Mouse (Mus musculus) cerebellum, adult 8-10 months (tissue): Measurements from ENCODE around the gene Fgd2.
A peak's percentile ranks its signal among the peaks of the same experiment; 100 is the strongest.
"Not testable (repeated sequence)": the region's sequence is repeated elsewhere in the genome, so short reads cannot be mapped to it uniquely, and the experiment has no call there.

Experiments
- DNase-seq: peaks from one replicate; pipeline ENCODE4 v3.0.0; 2022

The Fgd2 gene

DNA sequence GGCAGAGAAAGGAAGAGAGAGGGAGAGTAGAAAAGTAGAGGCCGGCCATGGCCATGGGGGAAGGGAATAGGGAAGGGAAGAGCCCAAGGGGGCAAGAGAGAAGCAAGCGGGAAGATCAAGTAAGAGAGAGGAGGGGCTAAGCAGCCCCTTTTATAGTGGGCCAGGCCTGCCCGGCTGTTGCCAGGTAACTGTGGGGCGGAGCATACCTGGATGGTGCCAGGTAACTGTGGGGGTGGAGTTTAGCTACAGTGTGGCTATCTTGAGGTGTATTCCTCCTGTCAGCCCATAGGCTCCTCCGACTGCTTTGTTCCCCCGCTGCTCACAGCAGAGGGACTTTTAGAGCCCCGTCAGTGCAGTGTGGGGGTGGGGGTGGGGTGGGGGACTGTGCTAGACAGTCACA, 8.0 kb downstream of the Fgd2 start:
- no peak for DNase-seq

GRCm38 (mm10) chr17:29370984-29371723, 10.4 kb downstream of the Fgd2 start:
- DNase-seq, result peak; percentile 95

DNA sequence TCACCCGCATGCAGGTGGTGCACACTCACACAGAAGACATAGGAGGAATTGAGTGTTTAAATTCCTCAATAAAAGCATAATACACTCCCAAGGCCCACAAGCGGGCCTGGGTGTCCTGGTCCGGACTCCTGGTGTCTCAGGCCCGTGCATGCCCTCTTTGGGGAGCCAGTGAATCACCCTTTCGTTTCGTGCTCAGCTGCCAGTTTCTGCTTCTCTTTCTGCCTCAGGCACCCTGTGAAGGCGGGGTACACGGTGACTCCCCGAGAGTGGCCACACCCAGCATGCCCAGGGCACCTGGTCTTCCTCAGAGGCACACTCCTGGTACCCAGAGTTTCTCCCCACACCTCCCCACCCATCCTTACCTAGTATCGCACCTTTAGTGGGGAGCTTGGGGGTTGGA, 15.2 kb downstream of the Fgd2 start:
- no peak for DNase-seq

- no peak for DNase-seq
These were observed 17.3 kb downstream of the Fgd2 start for GRCm38 (mm10) chr17:29378056-29378455.

- DNase-seq, result no peak
These were observed 19.5 kb downstream of the Fgd2 start for GRCm38 (mm10) chr17:29380241-29380640.

GRCm38 (mm10) chr17:29381472-29381871, 20.8 kb downstream of the Fgd2 start:
- peak; percentile 50 for DNase-seq

- no peak for DNase-seq
These were observed 21.7 kb downstream of the Fgd2 start for GRCm38 (mm10) chr17:29382417-29382816.

DNA sequence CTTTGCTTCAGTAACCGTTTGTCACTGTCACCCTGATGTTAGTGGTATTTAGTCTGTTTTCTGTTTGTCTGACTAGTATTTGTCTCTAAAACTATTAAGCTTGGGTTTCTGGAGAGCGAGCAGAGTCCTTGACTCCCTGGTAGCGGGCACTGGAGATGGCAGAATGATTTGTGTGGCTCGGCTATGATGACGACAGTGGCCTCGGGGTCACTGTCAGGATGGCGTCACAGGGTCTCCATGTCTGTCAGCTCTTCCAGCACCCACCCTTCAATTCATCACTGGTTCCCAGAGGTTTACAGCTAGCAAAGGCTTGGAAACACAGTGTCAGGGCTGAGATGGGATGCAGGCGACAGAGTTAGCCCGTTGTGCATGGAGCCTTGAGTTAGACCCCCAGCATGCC, 23.2 kb downstream of the Fgd2 start:
- no peak for DNase-seq

DNA sequence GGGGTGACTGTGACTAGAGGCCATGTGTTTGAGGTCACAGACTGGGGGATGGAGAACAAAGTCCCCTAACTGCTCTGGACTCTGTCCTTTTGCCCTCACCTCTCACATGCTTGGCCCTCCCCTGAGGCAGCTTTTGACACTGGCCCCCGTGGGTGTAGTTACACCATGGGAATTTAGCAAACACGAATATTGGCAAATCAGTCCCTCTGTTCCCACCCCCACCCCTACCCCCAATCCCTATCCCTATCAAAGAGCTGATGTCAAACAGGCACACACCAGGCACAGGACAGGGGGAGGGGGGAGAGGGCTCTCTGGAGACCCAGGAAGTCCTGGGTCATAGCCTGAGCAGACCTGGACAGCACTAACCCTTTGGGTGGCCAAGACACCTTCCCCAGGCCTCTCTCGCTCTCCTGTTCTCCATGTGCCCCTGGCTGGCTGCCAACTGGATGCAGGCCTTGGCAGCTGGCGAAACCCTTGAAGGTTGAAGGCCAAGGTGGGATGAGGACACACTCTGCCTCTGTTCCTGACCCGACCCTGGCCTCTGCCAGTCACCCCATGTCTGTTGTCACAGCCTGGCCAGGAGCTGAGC, 24.2 kb downstream of the Fgd2 start:
- no peak for DNase-seq

DNA sequence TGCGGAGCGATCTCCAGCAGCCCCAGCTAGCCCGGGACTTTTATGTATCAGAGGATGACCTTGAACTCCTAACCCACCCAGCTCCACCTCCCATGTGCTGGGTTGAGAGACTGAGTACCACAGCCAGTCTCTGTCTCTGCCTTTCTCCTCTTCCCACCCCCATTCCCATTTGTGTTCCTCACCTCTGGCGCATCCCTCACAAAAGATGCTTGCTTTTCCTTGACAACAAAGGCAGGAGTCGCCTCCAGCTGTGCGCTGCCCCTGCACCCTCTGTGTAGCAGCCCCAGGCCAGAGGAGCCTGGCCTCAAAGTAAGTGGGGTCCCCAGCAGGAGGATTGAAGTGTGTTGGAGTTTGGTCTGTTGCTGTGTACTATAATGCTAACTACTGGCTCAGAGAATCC, 25.0 kb downstream of the Fgd2 start:
- no peak for DNase-seq

GRCm38 (mm10) chr17:29388978-29389377, 28.3 kb downstream of the Fgd2 start:
- DNase-seq, result no peak

DNA sequence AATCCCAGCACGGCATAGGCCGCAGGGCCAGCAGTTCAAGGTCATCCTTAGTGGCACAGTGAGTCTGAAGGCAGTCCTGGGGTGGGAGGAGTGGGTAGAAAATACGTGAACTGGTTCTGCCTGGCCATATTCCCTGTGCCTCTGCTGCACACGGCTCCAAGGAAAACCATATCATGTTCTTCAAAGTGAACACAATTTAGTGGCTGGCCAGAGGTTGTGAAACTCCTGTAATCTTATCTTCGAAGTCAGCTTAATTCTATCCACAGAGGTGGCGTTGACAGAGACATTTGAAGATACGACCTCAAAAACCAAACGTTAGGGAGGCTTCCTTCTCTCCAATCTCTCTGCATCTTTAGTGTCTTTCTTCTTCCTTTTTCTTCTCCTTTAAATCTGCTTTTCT, 30.6 kb downstream of the Fgd2 start:
- DNase-seq, result no peak

DNA sequence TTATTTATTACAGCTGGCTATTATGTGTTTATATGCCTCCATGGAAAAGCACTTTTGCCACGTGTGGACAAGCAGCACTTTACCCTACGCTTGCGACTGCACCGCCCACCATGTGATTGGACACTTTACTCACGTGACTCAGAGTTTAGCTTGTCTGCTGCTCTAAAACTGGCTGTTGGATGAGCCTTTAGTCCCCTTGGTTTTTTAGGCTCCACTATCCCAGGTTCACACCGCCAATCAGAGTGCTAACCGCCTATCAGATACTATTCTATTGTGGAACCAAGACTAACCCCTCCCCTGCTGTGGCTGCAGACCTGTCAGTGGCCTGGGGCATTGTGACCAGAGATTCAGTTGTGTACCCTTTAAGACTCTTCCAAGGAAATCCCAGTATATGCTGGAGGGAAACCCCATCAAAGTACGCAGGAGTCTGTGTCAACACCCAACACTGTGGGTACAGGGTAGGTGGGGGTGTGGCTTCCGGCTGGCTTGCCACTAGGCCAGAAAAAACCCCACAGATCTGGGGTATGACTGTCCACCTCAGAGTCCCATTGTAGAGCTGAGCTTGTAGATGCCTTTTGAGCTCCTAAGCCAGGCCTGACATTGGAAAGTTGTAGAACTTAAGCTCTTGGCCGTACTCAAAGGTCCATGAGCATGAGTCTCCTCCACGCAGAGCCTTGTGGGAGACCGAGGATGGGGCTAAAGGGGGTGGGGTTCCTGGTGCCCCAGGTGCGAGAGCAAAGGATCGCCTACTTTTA, 32.8 kb downstream of the Fgd2 start:
- no peak for DNase-seq

DNA sequence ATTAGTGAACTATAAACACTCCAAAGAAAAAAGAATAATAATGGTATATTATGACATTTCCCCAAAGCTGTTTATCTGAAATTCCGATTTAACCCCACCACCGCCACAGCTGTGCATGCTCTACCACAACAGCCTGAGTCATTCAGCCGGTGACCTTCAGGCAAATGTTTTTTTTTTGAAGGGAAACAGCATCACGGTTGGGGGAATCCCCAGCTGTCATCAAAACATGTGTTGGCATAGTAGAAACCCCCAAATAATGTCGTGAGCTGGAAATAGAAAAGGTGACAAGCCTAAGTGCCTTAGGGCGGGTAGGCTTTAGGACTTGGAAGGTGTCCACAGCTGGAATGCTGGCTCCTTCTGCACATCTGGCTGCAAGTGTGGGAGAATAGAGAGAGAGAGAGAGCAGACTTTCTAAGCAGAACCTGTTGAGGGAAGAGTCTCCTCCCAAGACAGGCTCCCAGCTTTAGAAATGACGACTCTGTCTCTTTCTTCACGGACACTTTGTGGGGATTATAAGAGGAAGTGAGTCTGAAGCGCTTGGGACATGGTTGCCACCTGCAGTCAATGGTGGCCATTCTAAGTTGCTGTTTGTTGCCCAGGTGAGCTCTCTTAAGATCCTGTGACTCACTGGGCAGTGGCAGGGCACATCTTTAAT, 33.5 kb downstream of the Fgd2 start:
- no peak for DNase-seq

DNA sequence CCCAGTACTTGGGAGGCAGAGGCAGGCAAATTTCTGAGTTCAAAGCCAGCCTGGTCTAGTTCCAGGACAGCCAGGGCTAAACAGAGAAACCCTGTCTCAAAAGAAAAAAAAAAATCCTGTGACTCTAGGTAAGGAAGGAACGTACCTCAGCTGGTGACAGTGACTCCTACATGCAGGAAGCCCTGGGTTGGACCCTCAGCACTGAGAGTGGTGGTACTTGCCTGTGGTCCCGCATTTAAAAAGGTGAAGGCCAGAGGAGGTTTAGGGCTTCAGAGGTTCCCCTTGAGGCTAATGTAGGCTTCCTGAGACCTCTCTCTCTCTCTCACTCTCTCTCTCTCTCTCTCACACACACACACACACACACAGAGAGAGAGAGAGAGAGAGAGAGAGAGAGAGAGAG, 34.0 kb downstream of the Fgd2 start:
- DNase-seq, result not testable (repeated sequence)

GRCm38 (mm10) chr17:29395381-29395780, 34.7 kb downstream of the Fgd2 start:
- DNase-seq, result no peak

- DNase-seq, result no peak
These were observed 35.5 kb downstream of the Fgd2 start for GRCm38 (mm10) chr17:29396056-29396799.

DNA sequence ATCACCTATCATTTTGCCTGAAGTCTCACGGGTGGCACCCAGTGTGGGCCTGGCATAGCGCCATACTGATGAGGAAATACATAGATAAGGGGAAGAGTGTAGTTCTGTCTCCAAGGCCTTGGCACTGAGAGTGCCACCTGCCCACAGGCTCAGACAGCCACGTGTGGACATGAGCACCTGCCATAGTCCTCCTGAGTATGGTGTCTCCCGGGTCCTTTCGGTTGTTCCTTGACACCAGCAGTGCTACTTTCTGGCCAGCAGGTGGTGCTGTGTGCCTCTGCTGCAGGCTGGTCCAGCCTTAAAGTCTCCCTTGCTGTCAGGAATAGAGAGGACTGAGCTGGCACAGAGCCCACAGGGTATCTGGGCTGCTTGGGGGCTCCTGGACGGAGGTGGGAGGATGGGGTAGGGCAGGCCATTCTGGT, 36.1 kb downstream of the Fgd2 start:
- peak; percentile 80 for DNase-seq

GRCm38 (mm10) chr17:29397480-29398433, 37.0 kb downstream of the Fgd2 start:
- DNase-seq, result peak; percentile 39

- DNase-seq, result no peak
These were observed 37.8 kb downstream of the Fgd2 start for GRCm38 (mm10) chr17:29398434-29399026.

DNA sequence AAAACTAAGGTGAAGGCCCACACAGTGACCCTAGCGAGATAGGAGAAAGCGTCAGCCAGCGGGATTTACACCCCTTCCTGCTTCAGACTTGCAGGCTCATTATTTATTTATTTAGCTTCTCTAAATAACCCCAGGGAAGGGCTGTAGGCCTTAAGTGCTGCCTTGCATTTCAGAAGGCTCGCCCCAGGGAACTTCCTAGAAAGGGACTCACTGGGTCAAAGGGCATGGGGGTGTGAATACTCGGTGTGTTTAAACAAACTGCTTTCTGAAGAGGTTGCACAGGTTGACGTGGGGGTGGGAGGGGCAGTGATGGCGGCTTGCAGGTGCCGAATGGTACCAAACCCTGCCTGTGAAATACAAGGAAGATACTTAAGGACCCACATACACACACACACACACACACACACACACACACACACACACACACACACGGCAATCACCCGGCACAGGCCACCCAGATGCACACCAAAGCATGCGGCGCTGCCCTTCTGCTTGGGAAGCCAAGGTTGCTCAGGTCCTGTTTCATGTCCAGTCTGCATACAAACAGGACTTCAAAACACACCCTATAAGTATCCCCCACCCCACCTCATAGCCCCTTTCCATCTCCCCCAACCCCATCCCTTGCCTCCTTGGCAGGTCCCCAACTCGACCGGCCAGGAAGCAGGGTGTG, 38.7 kb downstream of the Fgd2 start:
- DNase-seq, result no peak
